Mouse (Mus musculus): ENCODE measurements around the gene Wdr38. TPM values are rescaled to one million over a fixed set of nuclear protein-coding genes. Genes with fewer than 3 reads are reported as not detected.

Gene Wdr38
- 0.40 and 0.77 TPM in 2 replicates for polyA plus RNA-seq (2012; rRNA removed; ENCODE audit: low replicate concordance)

GRCm38 (mm10) chr2:38997386-38998374 is at the start of gene Wdr38:
TSS of gene Wdr38 (plus strand) at chr2:38997476.

GRCm38 (mm10) chr2:39004880-39005435 is 7.7 kb downstream of the Wdr38 start, which contains the start of gene Arpc5l:
TSS of gene Arpc5l (plus strand) at chr2:39005348.

GRCm38 (mm10) chr2:39005574-39006079 is 8.4 kb downstream of the Wdr38 start, which contains the start of gene Rpl35:
TSS of gene Rpl35 (minus strand) at chr2:39005624.

Other genes with a start within 250 kb of the Wdr38 start
- gene Nr6a1, start 69.8 kb upstream of the Wdr38 start, polyA plus RNA-seq (2012; rRNA removed; ENCODE audit: low replicate concordance): 1.7 and 9.2 TPM in 2 replicates
- 5.6 and 16.4 TPM in 2 replicates for gene Olfml2a, start 65.5 kb upstream of the Wdr38 start, polyA plus RNA-seq (2012; rRNA removed; ENCODE audit: low replicate concordance)
- gene Arpc5l, start 7.9 kb downstream of the Wdr38 start, polyA plus RNA-seq (2012; rRNA removed; ENCODE audit: low replicate concordance): 29.7 and 32.7 TPM in 2 replicates
- gene Rpl35, start 8.1 kb downstream of the Wdr38 start, polyA plus RNA-seq (2012; rRNA removed; ENCODE audit: low replicate concordance): 122 and 264 TPM in 2 replicates
- gene Golga1, start 68.1 kb downstream of the Wdr38 start, polyA plus RNA-seq (2012; rRNA removed; ENCODE audit: low replicate concordance): 14.6 and 18.6 TPM in 2 replicates
- gene Scai, start 193.3 kb downstream of the Wdr38 start, polyA plus RNA-seq (2012; rRNA removed; ENCODE audit: low replicate concordance): 1.3 and 4.0 TPM in 2 replicates
- gene Ppp6c, start 229.0 kb downstream of the Wdr38 start, polyA plus RNA-seq (2012; rRNA removed; ENCODE audit: low replicate concordance): 26.6 and 29.4 TPM in 2 replicates

Data from subcutaneous adipose tissue, adult 2 months (tissue).